Mouse (Mus musculus): ENCODE measurements around the gene Psd.

The Psd gene

GRCm38 (mm10) chr19:46338942-46339286 lies 12.0 kb upstream of the Psd start:
- in situ Hi-C loops (cut with MseI, MboI), result no loop called here

- in situ Hi-C loops (cut with MseI, MboI), result no loop called here
Observed at GRCm38 (mm10) chr19:46338331-46338936, 11.5 kb upstream of the Psd start, which contains the start of gene Cuedc2. Gene Cuedc2, minus strand, starts transcription at chr19:46338702.

- in situ Hi-C loops (cut with MseI, MboI), result no loop called here
Observed at GRCm38 (mm10) chr19:46337719-46338330, 10.9 kb upstream of the Psd start.

GRCm38 (mm10) chr19:46333906-46334305 lies 7.0 kb upstream of the Psd start:
- in situ Hi-C loops (cut with MseI, MboI), result no loop called here

- in situ Hi-C loops (cut with MseI, MboI), result no loop called here
Observed at GRCm38 (mm10) chr19:46332721-46333339, 5.9 kb upstream of the Psd start.

- in situ Hi-C loops (cut with MseI, MboI), result no loop called here
Observed at GRCm38 (mm10) chr19:46331936-46332335, 5.0 kb upstream of the Psd start.

GRCm38 (mm10) chr19:46331326-46331725 lies 4.4 kb upstream of the Psd start:
- in situ Hi-C loops (cut with MseI, MboI), result no loop called here

GRCm38 (mm10) chr19:46330696-46331095 lies 3.7 kb upstream of the Psd start:
- in situ Hi-C loops (cut with MseI, MboI), result no loop called here

GRCm38 (mm10) chr19:46329951-46330350 lies 3.0 kb upstream of the Psd start:
- in situ Hi-C loops (cut with MseI, MboI), result no loop called here

- in situ Hi-C loops (cut with MseI, MboI), result no loop called here
Observed at GRCm38 (mm10) chr19:46329031-46329641, 2.2 kb upstream of the Psd start.

GRCm38 (mm10) chr19:46328081-46329030 lies 1.4 kb upstream of the Psd start, which contains the start of gene Fbxl15:
Gene Fbxl15, plus strand, starts transcription at chr19:46328184.
- in situ Hi-C loops (cut with MseI, MboI), result no loop called here

GRCm38 (mm10) chr19:46327531-46328064 lies 642 bp upstream of the Psd start:
- in situ Hi-C loops (cut with MseI, MboI), result no loop called here

GRCm38 (mm10) chr19:46326019-46326755 lies 769 bp downstream of the Psd start:
- in situ Hi-C loops (cut with MseI, MboI), result no loop called here

GRCm38 (mm10) chr19:46324918-46325317 lies 2.0 kb downstream of the Psd start:
- in situ Hi-C loops (cut with MseI, MboI), result no loop called here

- in situ Hi-C loops (cut with MseI, MboI), result no loop called here
Observed at GRCm38 (mm10) chr19:46324366-46324765, 2.6 kb downstream of the Psd start.

- in situ Hi-C loops (cut with MseI, MboI), result no loop called here
Observed at GRCm38 (mm10) chr19:46323716-46324115, 3.2 kb downstream of the Psd start.

GRCm38 (mm10) chr19:46322996-46323572 lies 3.9 kb downstream of the Psd start:
- in situ Hi-C loops (cut with MseI, MboI), result no loop called here

- in situ Hi-C loops (cut with MseI, MboI), result no loop called here
Observed at GRCm38 (mm10) chr19:46322144-46322995, 4.6 kb downstream of the Psd start.
